In genomic region chr1:59119720-59120457, GRCm38 (mm10) we compare ENCODE assay signal across 7 mouse cellular contexts. TPM values are rescaled to one million over a fixed set of nuclear protein-coding genes. Genes with fewer than 3 reads are reported as not detected.
DNase-seq lines count a peak whose midpoint lies in the region; ATAC-seq and TF ChIP-seq lines count a peak whose summit lies in the region.

Tmem237 (minus strand) TSS chr1:59120408.

- ATAC-seq in embryonic facial prominence, embryonic 11.5 days (replicated peaks; ENCODE audit: insufficient number of reproducible peaks, low FRiP score, low TSS enrichment, low read depth), result peak; percentile 97
- peak; percentile 97 for ATAC-seq in limb, embryonic 12.5 days (ENCODE audit: insufficient number of reproducible peaks, insufficient read depth, low FRiP score, low TSS enrichment, low read depth)
- peak; percentile 99 for ATAC-seq in midbrain, embryonic 15.5 days (replicated peaks)

- peak within 1 kb of the TSS; percentile 75; the same call in 1 of the 2 replicates for H3K27ac ChIP-seq in embryonic facial prominence, embryonic 11.5 days (replicated peaks; ENCODE audit: low read depth, low read length)
- peak within 1 kb of the TSS; percentile 67 for H3K27ac ChIP-seq in kidney, adult 2 months (ENCODE audit: insufficient read depth, low read depth, low read length)
- H3K27ac ChIP-seq in limb, embryonic 12.5 days, result peak within 1 kb of the TSS; percentile 82
- peak within 1 kb of the TSS; percentile 93 for H3K27ac ChIP-seq in midbrain, embryonic 15.5 days
- peak within 1 kb of the TSS; percentile 76 for H3K27ac ChIP-seq in spleen, adult 2 months (ENCODE audit: insufficient read depth, low read length)

- H3K4me3 ChIP-seq in embryonic facial prominence, embryonic 11.5 days (ENCODE audit: low read depth, low read length), result peak within 1 kb of the TSS; percentile 69
- H3K4me3 ChIP-seq in kidney, adult 2 months (ENCODE audit: insufficient read depth, low read depth, low read length), result peak within 1 kb of the TSS; percentile 79
- peak within 1 kb of the TSS; percentile 70 for H3K4me3 ChIP-seq in limb, embryonic 12.5 days (replicated peaks)
- peak within 1 kb of the TSS; percentile 94 for H3K4me3 ChIP-seq in midbrain, embryonic 15.5 days
- H3K4me3 ChIP-seq in spleen, adult 2 months (ENCODE audit: extremely low read depth, insufficient read depth, insufficient read length), result peak within 1 kb of the TSS; percentile 93

- no peak for TF ChIP-seq POLR2A in kidney, adult 2 months (IDR thresholded peaks at IDR 0.05; ENCODE audit: low read depth, low read length)
- no peak for TF ChIP-seq POLR2A in spleen, adult 2 months (IDR thresholded peaks at IDR 0.05; ENCODE audit: low read depth, low read length)

- no peaks in the 10 kb centered on the region for H3K4me1 ChIP-seq in embryonic facial prominence, embryonic 11.5 days (ENCODE audit: control insufficient read depth, insufficient read depth, low read length)
- H3K4me1 ChIP-seq in kidney, adult 2 months (ENCODE audit: control insufficient read depth, insufficient read depth, low read length), result no peaks in the 10 kb centered on the region
- no peaks in the 10 kb centered on the region; the same call in 1 of the 2 replicates for H3K4me1 ChIP-seq in limb, embryonic 12.5 days (replicated peaks)
- H3K4me1 ChIP-seq in midbrain, embryonic 15.5 days, result peaks cover 18% of the 10 kb centered on the region
- peaks cover 4% of the 10 kb centered on the region for H3K4me1 ChIP-seq in spleen, adult 2 months (ENCODE audit: control insufficient read depth, insufficient read depth, insufficient read length)

- TF ChIP-seq CTCF in kidney, adult 2 months (conservative IDR thresholded peaks at IDR 0.05; ENCODE audit: insufficient read depth, insufficient read length, low read depth, low read length), result no peak
- no peak for TF ChIP-seq CTCF in spleen, adult 2 months (IDR thresholded peaks at IDR 0.05; ENCODE audit: extremely low read depth, insufficient read depth, insufficient read length, insufficient replicate concordance)

- H3K4me2 ChIP-seq in embryonic facial prominence, embryonic 11.5 days (ENCODE audit: low read depth, low read length), result peak within 1 kb of the TSS; percentile 91
- peak within 1 kb of the TSS; percentile 86 for H3K4me2 ChIP-seq in limb, embryonic 12.5 days
- H3K4me2 ChIP-seq in midbrain, embryonic 15.5 days, result peak within 1 kb of the TSS; percentile 93

- WGBS in embryonic facial prominence, embryonic 11.5 days, result under 1% methylated on average over 73 of the region's 74 CpGs
- WGBS in kidney, adult 2 months, result under 1% methylated on average over 74 of the region's 74 CpGs
- under 1% methylated on average over 69 of the region's 74 CpGs for WGBS in limb, embryonic 12.5 days
- 1% methylated on average over 74 of the region's 74 CpGs for WGBS in midbrain, embryonic 15.5 days
- WGBS in spleen, adult 2 months, result under 1% methylated on average over 74 of the region's 74 CpGs

- H3K9me3 ChIP-seq in embryonic facial prominence, embryonic 11.5 days (replicated peaks; ENCODE audit: control insufficient read depth, low read length), result no peaks in the 10 kb centered on the region
- H3K9me3 ChIP-seq in limb, embryonic 12.5 days, result no peaks in the 10 kb centered on the region
- no peaks in the 10 kb centered on the region for H3K9me3 ChIP-seq in midbrain, embryonic 15.5 days

- H3K36me3 ChIP-seq in embryonic facial prominence, embryonic 11.5 days (replicated peaks; ENCODE audit: control insufficient read depth, insufficient read depth, low read depth, low read length), result no peaks in the 10 kb centered on the region
- no peaks in the 10 kb centered on the region for H3K36me3 ChIP-seq in kidney, adult 2 months (ENCODE audit: control insufficient read depth, insufficient read depth, low read length)
- 0 out of 2 replicates have a peak, but pooled peaks cover 4% of the 10 kb centered on the region for H3K36me3 ChIP-seq in limb, embryonic 12.5 days
- H3K36me3 ChIP-seq in midbrain, embryonic 15.5 days (replicated peaks), result no peaks in the 10 kb centered on the region
- H3K36me3 ChIP-seq in spleen, adult 2 months (ENCODE audit: control insufficient read depth, insufficient read depth, low read length), result no peaks in the 10 kb centered on the region

- H3K9ac ChIP-seq in embryonic facial prominence, embryonic 11.5 days (replicated peaks; ENCODE audit: low read length), result peak within 1 kb of the TSS; percentile 87
- H3K9ac ChIP-seq in limb, embryonic 12.5 days (replicated peaks), result peak within 1 kb of the TSS; percentile 87
- H3K9ac ChIP-seq in midbrain, embryonic 15.5 days, result peak within 1 kb of the TSS; percentile 99

- no peaks in the 10 kb centered on the region for H3K27me3 ChIP-seq in embryonic facial prominence, embryonic 11.5 days (ENCODE audit: control insufficient read depth, insufficient read depth, low read length)
- no peaks in the 10 kb centered on the region for H3K27me3 ChIP-seq in kidney, adult 2 months (replicated peaks; ENCODE audit: control insufficient read depth, insufficient read depth, low read length)
- no peaks in the 10 kb centered on the region for H3K27me3 ChIP-seq in limb, embryonic 12.5 days
- H3K27me3 ChIP-seq in midbrain, embryonic 15.5 days (replicated peaks), result no peaks in the 10 kb centered on the region
- 0 out of 2 replicates have a peak, but pooled peaks cover 2% of the 10 kb centered on the region for H3K27me3 ChIP-seq in spleen, adult 2 months (ENCODE audit: control insufficient read depth, insufficient read depth, low read length)

- peak; percentile 95 for DNase-seq in adrenal gland, postnatal 14 days
- DNase-seq in embryonic facial prominence, embryonic 11.5 days (ENCODE audit: low spot score), result peak; percentile 94
- peak; percentile 93 to 95 for DNase-seq in heart, adult 18-20 months
- DNase-seq in kidney, adult 2 months, result peak; percentile 95
- peak; percentile 74 to 86 for DNase-seq in spleen, adult 2 months (ENCODE audit: low read depth in 1 of 2, low spot score in 2 of 2)

RNA-seq across cellular contexts. Expression of gene Tmem237, which starts in this region (rescaled TPM):
- 16.1 and 17.1 TPM in 2 replicates for total RNA-seq in adrenal gland, postnatal 14 days (2021)
- 38.9 and 44.1 TPM in 2 replicates for polyA plus RNA-seq in embryonic facial prominence, embryonic 11.5 days (2014; fragmentation: Nextera tagmentation; extraction: Ambion mirVana)
- total RNA-seq in heart, adult 18-20 months (2021), result 1 to 10 TPM; 3.6 to 4.6 TPM
- 9.6 and 10.3 TPM in 2 replicates for polyA plus RNA-seq in kidney, adult 2 months (2012; rRNA removed)
- 33.7 and 39.2 TPM in 2 replicates for polyA plus RNA-seq in limb, embryonic 12.5 days (2016; fragmentation: Nextera tagmentation; extraction: Ambion mirVana)
- polyA plus RNA-seq in midbrain, embryonic 15.5 days (2015; fragmentation: Nextera tagmentation; extraction: Ambion mirVana), result 41.0 and 46.5 TPM in 2 replicates
- polyA plus RNA-seq in spleen, adult 2 months (2012; rRNA removed), result 1.2 and 1.4 TPM in 2 replicates

Comparison
In these comparisons a context has a peak if more than half of its experiments do, and no peak if none do; other contexts are left out.
1. Peak in every context shown above with its lines: DNase-seq, ATAC-seq, H3K4me3 ChIP-seq and H3K27ac ChIP-seq.